Mouse (Mus musculus): ENCODE results near the gene Ptprd.

Gene Ptprd

GRCm38 (mm10) chr4:76239063-76239462 is 1972.7 kb downstream of the Ptprd start:
- no peak for TF ChIP-seq GATA4 (IDR thresholded peaks at IDR 0.05; ENCODE audit: insufficient replicate concordance, low read length)

- no peak for TF ChIP-seq GATA4 (IDR thresholded peaks at IDR 0.05; ENCODE audit: insufficient replicate concordance, low read length)
Measured at GRCm38 (mm10) chr4:76238577-76238976, 1973.2 kb downstream of the Ptprd start.

- no peak for TF ChIP-seq GATA4 (IDR thresholded peaks at IDR 0.05; ENCODE audit: insufficient replicate concordance, low read length)
Measured at GRCm38 (mm10) chr4:76237827-76238226, 1973.9 kb downstream of the Ptprd start.

GRCm38 (mm10) chr4:76223720-76224119 is 1988.0 kb downstream of the Ptprd start:
- TF ChIP-seq GATA4 (IDR thresholded peaks at IDR 0.05; ENCODE audit: insufficient replicate concordance, low read length): no peak

- no peak for TF ChIP-seq GATA4 (IDR thresholded peaks at IDR 0.05; ENCODE audit: insufficient replicate concordance, low read length)
Measured at GRCm38 (mm10) chr4:76222520-76222919, 1989.2 kb downstream of the Ptprd start.

GRCm38 (mm10) chr4:76218065-76218464 is 1993.7 kb downstream of the Ptprd start:
- no peak for TF ChIP-seq GATA4 (IDR thresholded peaks at IDR 0.05; ENCODE audit: insufficient replicate concordance, low read length)

- no peak for TF ChIP-seq GATA4 (IDR thresholded peaks at IDR 0.05; ENCODE audit: insufficient replicate concordance, low read length)
Measured at GRCm38 (mm10) chr4:76215141-76215540, 1996.6 kb downstream of the Ptprd start.

- TF ChIP-seq GATA4 (IDR thresholded peaks at IDR 0.05; ENCODE audit: insufficient replicate concordance, low read length): no peak
Measured at GRCm38 (mm10) chr4:76199321-76199720, 2012.4 kb downstream of the Ptprd start.

GRCm38 (mm10) chr4:76194762-76195161 is 2017.0 kb downstream of the Ptprd start:
- no peak for TF ChIP-seq GATA4 (IDR thresholded peaks at IDR 0.05; ENCODE audit: insufficient replicate concordance, low read length)

- TF ChIP-seq GATA4 (IDR thresholded peaks at IDR 0.05; ENCODE audit: insufficient replicate concordance, low read length): no peak
Measured at GRCm38 (mm10) chr4:76193496-76193895, 2018.3 kb downstream of the Ptprd start.

- no peak for TF ChIP-seq GATA4 (IDR thresholded peaks at IDR 0.05; ENCODE audit: insufficient replicate concordance, low read length)
Measured at GRCm38 (mm10) chr4:76192031-76192430, 2019.7 kb downstream of the Ptprd start.

- no peak for TF ChIP-seq GATA4 (IDR thresholded peaks at IDR 0.05; ENCODE audit: insufficient replicate concordance, low read length)
Measured at GRCm38 (mm10) chr4:76190788-76191187, 2021.0 kb downstream of the Ptprd start.

- no peak for TF ChIP-seq GATA4 (IDR thresholded peaks at IDR 0.05; ENCODE audit: insufficient replicate concordance, low read length)
Measured at GRCm38 (mm10) chr4:76183095-76183494, 2028.7 kb downstream of the Ptprd start.

- TF ChIP-seq GATA4 (IDR thresholded peaks at IDR 0.05; ENCODE audit: insufficient replicate concordance, low read length): no peak
Measured at GRCm38 (mm10) chr4:76179497-76179896, 2032.3 kb downstream of the Ptprd start.

GRCm38 (mm10) chr4:76175086-76175485 is 2036.7 kb downstream of the Ptprd start:
- TF ChIP-seq GATA4 (IDR thresholded peaks at IDR 0.05; ENCODE audit: insufficient replicate concordance, low read length): no peak

GRCm38 (mm10) chr4:76155750-76156149 is 2056.0 kb downstream of the Ptprd start:
- no peak for TF ChIP-seq GATA4 (IDR thresholded peaks at IDR 0.05; ENCODE audit: insufficient replicate concordance, low read length)

GRCm38 (mm10) chr4:76154190-76154589 is 2057.6 kb downstream of the Ptprd start:
- no peak for TF ChIP-seq GATA4 (IDR thresholded peaks at IDR 0.05; ENCODE audit: insufficient replicate concordance, low read length)

GRCm38 (mm10) chr4:76144925-76145324 is 2066.8 kb downstream of the Ptprd start:
- no peak for TF ChIP-seq GATA4 (IDR thresholded peaks at IDR 0.05; ENCODE audit: insufficient replicate concordance, low read length)
